Mouse (Mus musculus) midbrain, embryonic 12.5 days (tissue): ENCODE data around the gene Tmem201. TPM values are rescaled to one million over a fixed set of nuclear protein-coding genes. Genes with fewer than 3 reads are reported as not detected.
A peak's percentile ranks its signal among the peaks of the same experiment; 100 is the strongest.

Experiments used
- ATAC-seq: fragments of 200-750 bp; cut with Nextera tagmentation; 2 replicates; pipeline ENCODE4 v1.8.0; 2017; ENCODE audit warnings: low read depth, moderate TSS enrichment, moderate library complexity; ENCODE audit not compliant: low FRiP score
- H3K27ac ChIP-seq: fragments of 300-500 bp; sonication (generic); replicated peaks from 2 replicates; pipeline ENCODE4 v1.5.1; 2016; ENCODE audit warnings: mild to moderate bottlenecking
- H3K27me3 ChIP-seq: fragments of 300-500 bp; sonication (generic); 2 replicates; pipeline ENCODE4 v1.6.1; 2016; ENCODE audit warnings: mild to moderate bottlenecking
- H3K36me3 ChIP-seq: fragments of 300-500 bp; sonication (generic); 2 replicates; pipeline ENCODE4 v1.6.1; 2016
- H3K4me1 ChIP-seq: fragments of 300-500 bp; sonication (generic); 2 replicates; pipeline ENCODE4 v1.6.1; 2016
- H3K4me2 ChIP-seq: fragments of 300-500 bp; sonication (generic); replicated peaks from 2 replicates; pipeline ENCODE4 v1.6.1; 2016; ENCODE audit warnings: mild to moderate bottlenecking, moderate library complexity
- H3K4me3 ChIP-seq: fragments of 300-500 bp; sonication (generic); 2 replicates; pipeline ENCODE4 v1.5.1; 2016; ENCODE audit warnings: mild to moderate bottlenecking
- H3K9ac ChIP-seq: fragments of 300-500 bp; sonication (generic); replicated peaks from 2 replicates; pipeline ENCODE4 v1.6.1; 2016; ENCODE audit warnings: mild to moderate bottlenecking, moderate library complexity
- H3K9me3 ChIP-seq: fragments of 300-500 bp; sonication (generic); 2 replicates; pipeline ENCODE4 v1.6.1; 2016; ENCODE audit warnings: mild to moderate bottlenecking
- WGBS: fragments of 180-500 bp; shearing (Covaris S2); methylation state at CpG from one replicate; pipeline ENCODE4 v1.1.7; 2016; 5-methylcytosine and 5-hydroxymethylcytosine counted together
- polyA plus RNA-seq: library from polyadenylated mRNA; unstranded; fragments of >200 nt; fragmentation: Nextera tagmentation; extraction: Ambion mirVana; gene quantifications from 2 replicates; pipeline ENCODE4 v1.2.1, GENCODE M21; 2016

Tmem201 gene
- polyA plus RNA-seq, 1 experiment from 2014 or later: 39.3 TPM

GRCm38 (mm10) chr4:149727636-149728035, 10.2 kb downstream of the Tmem201 start:
- 96% methylated on average over 5 of the region's 5 CpGs for WGBS
- H3K27me3 ChIP-seq: no peaks in the 10 kb centered on the region
- H3K4me3 ChIP-seq: no peak overlapping the region
- no peak overlapping the region for H3K27ac ChIP-seq
- H3K4me2 ChIP-seq: no peak overlapping the region
- no peak for ATAC-seq
- peaks cover 16% of the 10 kb centered on the region for H3K4me1 ChIP-seq
- peaks cover 79% of the 10 kb centered on the region for H3K36me3 ChIP-seq
- no peak overlapping the region for H3K9ac ChIP-seq
- H3K9me3 ChIP-seq: no peaks in the 10 kb centered on the region

- ATAC-seq: no peak
- Histone ChIP-seq H3K9ac (no peak overlapping the region), H3K4me1 (peaks cover 12% of the 10 kb centered on the region; the same call in 1 of the 2 replicates), H3K36me3 (peaks cover 81% of the 10 kb centered on the region), H3K4me3 (no peak overlapping the region), H3K4me2 (no peak overlapping the region), H3K27me3 (no peaks in the 10 kb centered on the region), H3K27ac (0 out of 2 replicates have a peak overlapping the region, but pooled peaks have one; percentile 25), H3K9me3 (no peaks in the 10 kb centered on the region)
- 70% methylated on average over 15 of the region's 15 CpGs for WGBS
Observed at GRCm38 (mm10) chr4:149725661-149726350, 12.0 kb downstream of the Tmem201 start.

GRCm38 (mm10) chr4:149724916-149725470, 12.9 kb downstream of the Tmem201 start:
- H3K9ac ChIP-seq: 0 out of 2 replicates have a peak overlapping the region, but pooled peaks have one; percentile 11
- no peak for ATAC-seq
- H3K27ac ChIP-seq: peak overlapping the region; percentile 54; the same call in 1 of the 2 replicates
- peaks cover 83% of the 10 kb centered on the region for H3K36me3 ChIP-seq
- 94% methylated on average over 17 of the region's 17 CpGs for WGBS
- no peak overlapping the region for H3K4me2 ChIP-seq
- peaks cover 10% of the 10 kb centered on the region; the same call in 1 of the 2 replicates for H3K4me1 ChIP-seq
- H3K9me3 ChIP-seq: no peaks in the 10 kb centered on the region
- H3K27me3 ChIP-seq: no peaks in the 10 kb centered on the region
- no peak overlapping the region for H3K4me3 ChIP-seq

GRCm38 (mm10) chr4:149723855-149724731, 13.8 kb downstream of the Tmem201 start:
- Histone ChIP-seq H3K9me3 (no peaks in the 10 kb centered on the region), H3K9ac (0 out of 2 replicates have a peak overlapping the region, but pooled peaks have one; percentile 11), H3K4me3 (no peak overlapping the region), H3K36me3 (peaks cover 83% of the 10 kb centered on the region), H3K4me2 (no peak overlapping the region), H3K27ac (peak overlapping the region; percentile 54), H3K27me3 (no peaks in the 10 kb centered on the region), H3K4me1 (peaks cover 10% of the 10 kb centered on the region; the same call in 1 of the 2 replicates)
- WGBS: 70% methylated on average over 17 of the region's 17 CpGs
- peak; percentile 27 for ATAC-seq

- WGBS: 77% methylated on average over 12 of the region's 12 CpGs
Observed at GRCm38 (mm10) chr4:149723021-149723390, 14.8 kb downstream of the Tmem201 start.

GRCm38 (mm10) chr4:149722104-149723020, 15.5 kb downstream of the Tmem201 start:
- H3K36me3 ChIP-seq: peaks cover 84% of the 10 kb centered on the region
- no peak overlapping the region for H3K4me2 ChIP-seq
- H3K27ac ChIP-seq: 0 out of 2 replicates have a peak overlapping the region, but pooled peaks have one; percentile 20
- no peaks in the 10 kb centered on the region for H3K27me3 ChIP-seq
- H3K4me3 ChIP-seq: no peak overlapping the region
- WGBS: 89% methylated on average over 24 of the region's 24 CpGs
- H3K9me3 ChIP-seq: no peaks in the 10 kb centered on the region
- H3K4me1 ChIP-seq: peaks cover 10% of the 10 kb centered on the region; the same call in 1 of the 2 replicates
- ATAC-seq: no peak
- H3K9ac ChIP-seq: no peak overlapping the region

More at GRCm38 (mm10) chr4:149723021-149723390, 14.8 kb downstream of the Tmem201 start:
- H3K27ac ChIP-seq: no peak overlapping the region
- peaks cover 10% of the 10 kb centered on the region; the same call in 1 of the 2 replicates for H3K4me1 ChIP-seq
- H3K4me3 ChIP-seq: no peak overlapping the region
- H3K9me3 ChIP-seq: no peaks in the 10 kb centered on the region
- ATAC-seq: no peak
- no peak overlapping the region for H3K9ac ChIP-seq
- H3K4me2 ChIP-seq: no peak overlapping the region
- no peaks in the 10 kb centered on the region for H3K27me3 ChIP-seq
- H3K36me3 ChIP-seq: peaks cover 84% of the 10 kb centered on the region

- H3K4me1 ChIP-seq: peaks cover 10% of the 10 kb centered on the region; the same call in 1 of the 2 replicates
- H3K9ac ChIP-seq: no peak overlapping the region
- H3K9me3 ChIP-seq: no peaks in the 10 kb centered on the region
- H3K27me3 ChIP-seq: no peaks in the 10 kb centered on the region
- ATAC-seq: no peak
- no peak overlapping the region for H3K4me3 ChIP-seq
- H3K36me3 ChIP-seq: peaks cover 84% of the 10 kb centered on the region
- 89% methylated on average over 8 of the region's 8 CpGs for WGBS
- no peak overlapping the region for H3K27ac ChIP-seq
- no peak overlapping the region for H3K4me2 ChIP-seq
Observed at GRCm38 (mm10) chr4:149721163-149721562, 16.7 kb downstream of the Tmem201 start.

- Histone ChIP-seq H3K9ac (no peak overlapping the region), H3K27ac (no peak overlapping the region), H3K27me3 (no peaks in the 10 kb centered on the region), H3K9me3 (no peaks in the 10 kb centered on the region), H3K4me1 (peaks cover 7% of the 10 kb centered on the region; the same call in 1 of the 2 replicates), H3K36me3 (peaks cover 86% of the 10 kb centered on the region), H3K4me2 (no peak overlapping the region), H3K4me3 (no peak overlapping the region)
- ATAC-seq: no peak
- 88% methylated on average over 6 of the region's 6 CpGs for WGBS
Observed at GRCm38 (mm10) chr4:149719686-149720085, 18.2 kb downstream of the Tmem201 start.

GRCm38 (mm10) chr4:149714542-149714941, 23.3 kb downstream of the Tmem201 start:
- Histone ChIP-seq H3K9ac (no peak overlapping the region), H3K4me1 (peaks cover 7% of the 10 kb centered on the region; the same call in 1 of the 2 replicates), H3K27me3 (no peaks in the 10 kb centered on the region), H3K9me3 (no peaks in the 10 kb centered on the region), H3K4me2 (no peak overlapping the region), H3K27ac (no peak overlapping the region), H3K36me3 (peaks cover 50% of the 10 kb centered on the region), H3K4me3 (no peak overlapping the region)
- no peak for ATAC-seq
- WGBS: 84% methylated on average over 3 of the region's 3 CpGs

- no peak overlapping the region for H3K27ac ChIP-seq
- ATAC-seq: no peak
- no peaks in the 10 kb centered on the region for H3K9me3 ChIP-seq
- 0 out of 2 replicates have a peak overlapping the region, but pooled peaks have one; percentile 13 for H3K4me2 ChIP-seq
- no peak overlapping the region for H3K4me3 ChIP-seq
- H3K36me3 ChIP-seq: peaks cover 24% of the 10 kb centered on the region
- peaks cover 7% of the 10 kb centered on the region; the same call in 1 of the 2 replicates for H3K4me1 ChIP-seq
- H3K9ac ChIP-seq: no peak overlapping the region
- 17% methylated on average over 7 of the region's 7 CpGs for WGBS
- H3K27me3 ChIP-seq: no peaks in the 10 kb centered on the region
Observed at GRCm38 (mm10) chr4:149711955-149712354, 25.9 kb downstream of the Tmem201 start.

- H3K27ac ChIP-seq: no peak overlapping the region
- ATAC-seq: 0 out of 2 replicates have a peak, but pooled peaks have one; percentile 38
- H3K9me3 ChIP-seq: no peaks in the 10 kb centered on the region
- no peak overlapping the region for H3K4me2 ChIP-seq
- no peak overlapping the region for H3K4me3 ChIP-seq
- WGBS: 86% methylated on average over 5 of the region's 5 CpGs
- no peak overlapping the region for H3K9ac ChIP-seq
- no peaks in the 10 kb centered on the region for H3K27me3 ChIP-seq
- peaks cover 7% of the 10 kb centered on the region; the same call in 1 of the 2 replicates for H3K4me1 ChIP-seq
- H3K36me3 ChIP-seq: peaks cover 19% of the 10 kb centered on the region
Observed at GRCm38 (mm10) chr4:149711485-149711884, 26.4 kb downstream of the Tmem201 start.
